Mouse (Mus musculus): ENCODE data around the gene Cacna2d3. TPM values are rescaled to one million over a fixed set of nuclear protein-coding genes. Genes with fewer than 3 reads are reported as not detected.

Cacna2d3 gene
- total RNA-seq, 2 experiments from 2014 or later, result 107 to 115 TPM

- no peak for DNase-seq (ENCODE audit: low spot score in 2 of 2)
These were observed 698.4 kb downstream of the Cacna2d3 start for GRCm38 (mm10) chr14:29023246-29023645.

- DNase-seq (ENCODE audit: low spot score in 2 of 2), result no peak
These were observed 700.4 kb downstream of the Cacna2d3 start for GRCm38 (mm10) chr14:29021295-29021694.

- no peak for DNase-seq (ENCODE audit: low spot score in 2 of 2)
These were observed 703.2 kb downstream of the Cacna2d3 start for GRCm38 (mm10) chr14:29018316-29019000.

- no peak for DNase-seq (ENCODE audit: low spot score in 2 of 2)
These were observed 703.8 kb downstream of the Cacna2d3 start, which contains the start of gene Lrtm1 for GRCm38 (mm10) chr14:29017883-29018282. Gene Lrtm1, plus strand, starts transcription at chr14:29018208.

GRCm38 (mm10) chr14:29015896-29016295, 705.8 kb downstream of the Cacna2d3 start:
- DNase-seq (ENCODE audit: low spot score in 2 of 2), result peak; percentile 60 to 64

GRCm38 (mm10) chr14:29014680-29015079, 707.0 kb downstream of the Cacna2d3 start:
- DNase-seq (ENCODE audit: low spot score in 2 of 2), result no peak

GRCm38 (mm10) chr14:29013161-29013560, 708.5 kb downstream of the Cacna2d3 start:
- DNase-seq (ENCODE audit: low spot score in 2 of 2), result no peak

- no peak for DNase-seq (ENCODE audit: low spot score in 2 of 2)
These were observed 712.0 kb downstream of the Cacna2d3 start for GRCm38 (mm10) chr14:29009644-29010043.

- DNase-seq (ENCODE audit: low spot score in 2 of 2), result no peak
These were observed 716.3 kb downstream of the Cacna2d3 start for GRCm38 (mm10) chr14:29005228-29005840.

GRCm38 (mm10) chr14:28996569-28996968, 725.1 kb downstream of the Cacna2d3 start:
- no peak for DNase-seq (ENCODE audit: low spot score in 2 of 2)

- DNase-seq (ENCODE audit: low spot score in 2 of 2), result no peak
These were observed 733.3 kb downstream of the Cacna2d3 start for GRCm38 (mm10) chr14:28988211-28988900.

GRCm38 (mm10) chr14:28984276-28984675, 737.4 kb downstream of the Cacna2d3 start:
- no peak for DNase-seq (ENCODE audit: low spot score in 2 of 2)

GRCm38 (mm10) chr14:28980482-28980881, 741.2 kb downstream of the Cacna2d3 start:
- peak in 1 of 2 experiments; percentile 25 for DNase-seq (ENCODE audit: low spot score in 2 of 2)

GRCm38 (mm10) chr14:28979230-28979629, 742.4 kb downstream of the Cacna2d3 start:
- no peak for DNase-seq (ENCODE audit: low spot score in 2 of 2)

GRCm38 (mm10) chr14:28972620-28973019, 749.0 kb downstream of the Cacna2d3 start:
- DNase-seq (ENCODE audit: low spot score in 2 of 2), result no peak

GRCm38 (mm10) chr14:28969247-28969646, 752.4 kb downstream of the Cacna2d3 start:
- no peak for DNase-seq (ENCODE audit: low spot score in 2 of 2)

- no peak for DNase-seq (ENCODE audit: low spot score in 2 of 2)
These were observed 754.8 kb downstream of the Cacna2d3 start for GRCm38 (mm10) chr14:28966881-28967280.

GRCm38 (mm10) chr14:28961379-28961778, 760.3 kb downstream of the Cacna2d3 start:
- DNase-seq (ENCODE audit: low spot score in 2 of 2), result no peak

GRCm38 (mm10) chr14:28959042-28959441, 762.6 kb downstream of the Cacna2d3 start:
- no peak for DNase-seq (ENCODE audit: low spot score in 2 of 2)

GRCm38 (mm10) chr14:28958131-28959015, 763.3 kb downstream of the Cacna2d3 start:
- DNase-seq (ENCODE audit: low spot score in 2 of 2), result peak; percentile 76 to 81

GRCm38 (mm10) chr14:28955181-28955580, 766.5 kb downstream of the Cacna2d3 start:
- no peak for DNase-seq (ENCODE audit: low spot score in 2 of 2)

Data from layer of hippocampus, postnatal 10 days (tissue).